Mouse (Mus musculus) testis, adult 2 months (tissue): ENCODE measurements around the gene Pik3r3. TPM values are rescaled to one million over a fixed set of nuclear protein-coding genes. Genes with fewer than 3 reads are reported as not detected.

Source experiments
- H3K27ac ChIP-seq: fragments of 200-500 bp; 2 replicates; pipeline ENCODE4 v1.5.1; 2012; ENCODE audit warnings: low read depth, low read length; ENCODE audit not compliant: control insufficient read depth, insufficient read depth
- H3K27me3 ChIP-seq: fragments of 200-500 bp; 2 replicates; pipeline ENCODE4 v1.6.1; 2012; ENCODE audit warnings: mild to moderate bottlenecking, low read length, moderate library complexity; ENCODE audit not compliant: control insufficient read depth, insufficient read depth
- H3K36me3 ChIP-seq: fragments of 200-500 bp; 2 replicates; pipeline ENCODE4 v1.6.1; 2012; ENCODE audit warnings: mild to moderate bottlenecking, low read length; ENCODE audit not compliant: control insufficient read depth, insufficient read depth
- H3K4me1 ChIP-seq: fragments of 200-500 bp; 2 replicates; pipeline ENCODE4 v1.6.1; 2012; ENCODE audit warnings: low read length; ENCODE audit not compliant: control insufficient read depth, insufficient read depth
- H3K4me3 ChIP-seq: fragments of 200-500 bp; 2 replicates; pipeline ENCODE4 v1.5.1; 2012; ENCODE audit warnings: low read depth, mild to moderate bottlenecking, low read length, moderate library complexity, mixed read lengths; ENCODE audit not compliant: control insufficient read depth
- CTCF ChIP-seq: fragments of 200-500 bp; IDR thresholded peaks from 2 replicates; pipeline ENCODE4 v1.5.1; 2012; ENCODE audit warnings: low read depth, mild to moderate bottlenecking, inconsistent platforms, low read length, moderate library complexity; ENCODE audit not compliant: control insufficient read depth, insufficient read depth, insufficient replicate concordance
- POLR2A ChIP-seq: fragments of 200-500 bp; IDR thresholded peaks from 2 replicates; pipeline ENCODE4 v1.6.1; 2012; ENCODE audit warnings: low read depth, mild to moderate bottlenecking, inconsistent platforms, low read length, moderate library complexity; ENCODE audit not compliant: control insufficient read depth
- polyA plus RNA-seq: library from polyadenylated mRNA; depleted of rRNA; stranded (reverse); fragments of >200 nt; gene quantifications from 2 replicates; pipeline ENCODE4 v1.2.3, GENCODE M21; 2012; rRNA removed

Gene Pik3r3
- polyA plus RNA-seq, 1 experiment: 46.5 TPM

- Histone ChIP-seq H3K36me3 (peaks cover 2% of the 10 kb centered on the region), H3K4me1 (no peaks in the 10 kb centered on the region), H3K27me3 (no peaks in the 10 kb centered on the region), H3K27ac (no peak overlapping the region), H3K4me3 (no peak overlapping the region)
- TF ChIP-seq CTCF (no peak), POLR2A (no peak)
Measured at GRCm38 (mm10) chr4:116329256-116329655, 107.8 kb downstream of the Pik3r3 start.

GRCm38 (mm10) chr4:116336294-116336693 lies 114.9 kb downstream of the Pik3r3 start:
- H3K4me3 ChIP-seq: no peak overlapping the region

GRCm38 (mm10) chr4:116342119-116342518 lies 120.7 kb downstream of the Pik3r3 start:
- Histone ChIP-seq H3K4me1 (no peaks in the 10 kb centered on the region), H3K4me3 (no peak overlapping the region), H3K27me3 (no peaks in the 10 kb centered on the region), H3K27ac (no peak overlapping the region), H3K36me3 (no peaks in the 10 kb centered on the region)
- TF ChIP-seq POLR2A: no peak
- TF ChIP-seq CTCF: no peak

More at GRCm38 (mm10) chr4:116336294-116336693, 114.9 kb downstream of the Pik3r3 start:
- TF ChIP-seq CTCF: no peak
- TF ChIP-seq POLR2A: no peak
- no peaks in the 10 kb centered on the region for H3K27me3 ChIP-seq
- no peak overlapping the region for H3K27ac ChIP-seq
- no peaks in the 10 kb centered on the region for H3K4me1 ChIP-seq
- H3K36me3 ChIP-seq: no peaks in the 10 kb centered on the region; the same call in 1 of the 2 replicates

GRCm38 (mm10) chr4:116352496-116352895 lies 131.1 kb downstream of the Pik3r3 start:
- Histone ChIP-seq H3K4me3 (no peak overlapping the region), H3K27ac (no peak overlapping the region), H3K4me1 (no peaks in the 10 kb centered on the region), H3K36me3 (peaks cover 3% of the 10 kb centered on the region; the same call in 1 of the 2 replicates), H3K27me3 (no peaks in the 10 kb centered on the region)
- TF ChIP-seq CTCF (no peak), POLR2A (no peak)

Other genes with a start within 250 kb of the Pik3r3 start
- gene Faah, start 203.7 kb upstream of the Pik3r3 start, polyA plus RNA-seq: 31.6 and 32.2 TPM in 2 replicates
- 193 and 263 TPM in 2 replicates for gene Nsun4, start 167.7 kb upstream of the Pik3r3 start, polyA plus RNA-seq
- gene Uqcrh, start 146.5 kb upstream of the Pik3r3 start, polyA plus RNA-seq: 108 and 112 TPM in 2 replicates
- 122 and 128 TPM in 2 replicates for gene Lrrc41, start 146.3 kb upstream of the Pik3r3 start, polyA plus RNA-seq
- gene Rad54l, start 97.9 kb upstream of the Pik3r3 start, polyA plus RNA-seq: 5.3 and 6.0 TPM in 2 replicates
- gene Pomgnt1, start 97.8 kb upstream of the Pik3r3 start, polyA plus RNA-seq: 111 and 113 TPM in 2 replicates
- gene Lurap1, start 70.3 kb upstream of the Pik3r3 start, polyA plus RNA-seq: 30.3 and 36.1 TPM in 2 replicates
- gene Tspan1, start 54.0 kb upstream of the Pik3r3 start, polyA plus RNA-seq: 4.3 TPM in 2 replicates
- gene 1700042G07Rik, start 48.2 kb upstream of the Pik3r3 start, polyA plus RNA-seq: 696 and 816 TPM in 2 replicates
- not detected in 2 replicates for gene Gm49337, start 48.2 kb upstream of the Pik3r3 start, polyA plus RNA-seq
- gene Mast2, start 242.6 kb downstream of the Pik3r3 start, polyA plus RNA-seq: 102 and 107 TPM in 2 replicates